Mouse (Mus musculus): Measurements from ENCODE around the gene Thbs4.

DNA sequence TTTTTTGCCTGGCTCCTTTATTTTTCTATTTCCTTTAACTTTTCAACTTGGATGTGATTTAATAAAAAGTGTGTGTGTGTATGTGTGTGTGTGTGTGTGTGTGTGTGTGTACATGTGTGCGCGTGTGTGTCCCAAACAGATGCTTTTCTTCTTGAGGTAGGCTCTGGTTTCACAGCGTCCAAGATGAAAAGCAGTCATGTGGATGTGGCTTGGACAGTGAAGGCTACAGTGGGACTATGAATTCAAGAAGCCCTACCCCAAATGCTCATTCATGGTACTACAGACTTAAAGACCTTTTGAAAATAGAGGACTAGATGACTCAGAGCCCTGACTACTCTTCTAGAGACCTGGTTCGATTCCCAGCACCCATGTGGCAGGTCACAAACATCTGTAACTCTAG is 11.1 kb downstream of the Thbs4 start:
- no peak for TF ChIP-seq POLR2A (IDR thresholded peaks at IDR 0.05; ENCODE audit: insufficient read depth, low read length)
- TF ChIP-seq CTCF (IDR thresholded peaks at IDR 0.05; ENCODE audit: low read depth, low read length), result no peak
